8 mouse cellular contexts compared by ENCODE assay signal in the genomic region with DNA sequence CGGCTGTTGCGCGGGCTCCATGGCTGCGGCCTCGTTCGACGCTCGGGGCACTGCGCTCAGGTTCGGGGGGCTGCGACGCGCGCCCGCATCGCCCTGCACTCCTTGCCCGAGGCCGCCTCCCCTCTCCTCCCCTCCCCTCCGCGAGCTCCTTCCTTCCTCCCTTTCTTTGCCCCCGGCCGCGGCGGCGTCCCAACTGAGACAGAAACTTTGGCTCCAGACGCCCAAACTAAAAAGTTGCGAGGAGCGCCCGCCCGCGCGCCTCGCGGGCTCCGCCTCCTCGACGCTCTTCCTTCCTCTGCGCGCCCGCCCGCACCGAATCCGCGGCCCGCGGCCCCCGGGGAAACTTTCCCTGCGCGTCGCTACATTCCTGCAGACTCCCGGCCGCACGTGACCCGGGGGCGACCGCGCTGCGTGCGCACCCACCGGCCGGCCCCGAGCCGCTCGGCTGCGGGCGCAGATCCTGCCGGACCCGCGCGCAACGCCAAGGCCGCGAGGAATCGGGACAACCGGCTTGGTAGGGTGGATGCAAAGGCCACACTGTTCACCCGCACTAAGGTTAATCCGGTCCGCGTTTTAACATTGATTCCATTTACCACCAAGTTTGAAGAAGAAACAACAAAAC. TPM values are rescaled to one million over a fixed set of nuclear protein-coding genes. Genes with fewer than 3 reads are reported as not detected.
DNase-seq lines count a peak whose midpoint lies in the region; ATAC-seq and TF ChIP-seq lines count a peak whose summit lies in the region.

A gene (minus strand): TSS at position 227 of the 622 bp plus-strand sequence.

- DNase-seq in layer of hippocampus, adult 11-12 months (ENCODE audit: low spot score), result peak; percentile 62
- no peak for DNase-seq in layer of hippocampus, adult 9-10 months (ENCODE audit: low spot score)
- DNase-seq in fibroblast of lung, adult 2 months (ENCODE audit: low read depth), result peak; percentile 44
- DNase-seq in liver, adult 2 months (ENCODE audit: extremely low read depth, low read depth, low spot score), result peak; percentile 72
- DNase-seq in naive thymus-derived CD4-positive, alpha-beta T cell, adult 2 months (ENCODE audit: low read depth), result peak; percentile 51
- DNase-seq in stomach, postnatal 0 days (ENCODE audit: low spot score), result peak; percentile 90

- peak within 1 kb of the TSS; percentile 66 for H3K4me2 ChIP-seq in heart, embryonic 12.5 days
- H3K4me2 ChIP-seq in kidney, embryonic 15.5 days, result peak within 1 kb of the TSS; percentile 67
- peak within 1 kb of the TSS; percentile 77 for H3K4me2 ChIP-seq in stomach, postnatal 0 days (replicated peaks; ENCODE audit: low read depth)

- peaks cover 15% of the 10 kb centered on the region for H3K4me1 ChIP-seq in heart, embryonic 12.5 days (replicated peaks)
- peaks cover 22% of the 10 kb centered on the region for H3K4me1 ChIP-seq in kidney, embryonic 15.5 days
- peaks cover 4% of the 10 kb centered on the region; the same call in 1 of the 2 replicates for H3K4me1 ChIP-seq in liver, adult 2 months (ENCODE audit: control insufficient read depth, insufficient read depth, low read length)
- no peaks in the 10 kb centered on the region for H3K4me1 ChIP-seq in stomach, postnatal 0 days (replicated peaks; ENCODE audit: control insufficient read depth, insufficient read depth)

- no peaks in the 10 kb centered on the region for H3K9me3 ChIP-seq in heart, embryonic 12.5 days (replicated peaks)
- no peaks in the 10 kb centered on the region for H3K9me3 ChIP-seq in kidney, embryonic 15.5 days (replicated peaks)
- no peaks in the 10 kb centered on the region for H3K9me3 ChIP-seq in stomach, postnatal 0 days (ENCODE audit: control insufficient read depth, low read length)

- H3K27ac ChIP-seq in heart, embryonic 12.5 days (ENCODE audit: poor library complexity, severe bottlenecking), result peak within 1 kb of the TSS; percentile 100
- H3K27ac ChIP-seq in kidney, embryonic 15.5 days, result peak within 1 kb of the TSS; percentile 99
- peak within 1 kb of the TSS; percentile 92 for H3K27ac ChIP-seq in liver, adult 2 months (replicated peaks; ENCODE audit: insufficient read depth, low read depth, low read length)
- H3K27ac ChIP-seq in stomach, postnatal 0 days (replicated peaks), result peak within 1 kb of the TSS; percentile 99

- peak within 1 kb of the TSS; percentile 98 for H3K4me3 ChIP-seq in heart, embryonic 12.5 days
- H3K4me3 ChIP-seq in kidney, embryonic 15.5 days (replicated peaks), result peak within 1 kb of the TSS; percentile 93
- peak within 1 kb of the TSS; percentile 94 for H3K4me3 ChIP-seq in liver, adult 2 months (ENCODE audit: insufficient read depth, low read depth, low read length)
- H3K4me3 ChIP-seq in stomach, postnatal 0 days (ENCODE audit: low read depth, low read length), result peak within 1 kb of the TSS; percentile 96

- no peak for TF ChIP-seq EP300 in stomach, postnatal 0 days (optimal IDR thresholded peaks at IDR 0.05)

- under 1% methylated on average over 73 of the region's 79 CpGs for WGBS in heart, embryonic 12.5 days
- 1% methylated on average over 76 of the region's 79 CpGs for WGBS in kidney, embryonic 15.5 days
- WGBS in liver, adult 2 months, result under 1% methylated on average over 74 of the region's 79 CpGs
- WGBS in stomach, postnatal 0 days, result under 1% methylated on average over 48 of the region's 79 CpGs

- H3K36me3 ChIP-seq in heart, embryonic 12.5 days, result peaks cover 19% of the 10 kb centered on the region
- H3K36me3 ChIP-seq in kidney, embryonic 15.5 days, result peaks cover 20% of the 10 kb centered on the region
- H3K36me3 ChIP-seq in liver, adult 2 months (ENCODE audit: control insufficient read depth, insufficient read depth, low read length), result peaks cover 11% of the 10 kb centered on the region; the same call in 1 of the 2 replicates
- H3K36me3 ChIP-seq in stomach, postnatal 0 days (ENCODE audit: control insufficient read depth, insufficient read depth, low read length), result no peaks in the 10 kb centered on the region

- no peaks in the 10 kb centered on the region for H3K27me3 ChIP-seq in heart, embryonic 12.5 days (replicated peaks)
- H3K27me3 ChIP-seq in kidney, embryonic 15.5 days, result no peaks in the 10 kb centered on the region
- no peaks in the 10 kb centered on the region for H3K27me3 ChIP-seq in liver, adult 2 months (ENCODE audit: control insufficient read depth, insufficient read depth, low read length)
- no peaks in the 10 kb centered on the region for H3K27me3 ChIP-seq in stomach, postnatal 0 days (ENCODE audit: control insufficient read depth, insufficient read depth, low read length)

- TF ChIP-seq CTCF in liver, adult 2 months (IDR thresholded peaks at IDR 0.05; ENCODE audit: low read depth, low read length), result no peak
- TF ChIP-seq CTCF in stomach, postnatal 0 days (IDR thresholded peaks at IDR 0.05; ENCODE audit: low read depth), result peak; percentile 12; the same call in 1 of the 2 replicates

- peaks cover 15% of the 10 kb centered on the region; the same call in 1 of the 2 replicates for H3K79me2 ChIP-seq in liver, adult 2 months (ENCODE audit: control insufficient read depth, insufficient read depth, low read length)

- peak; percentile 84 for ATAC-seq in heart, embryonic 12.5 days (ENCODE audit: insufficient number of reproducible peaks, low FRiP score)
- peak; percentile 88 for ATAC-seq in kidney, embryonic 15.5 days (replicated peaks; ENCODE audit: low FRiP score)
- peak; percentile 81 for ATAC-seq in stomach, postnatal 0 days (ENCODE audit: low FRiP score, low TSS enrichment)

- peak within 1 kb of the TSS; percentile 100 for H3K9ac ChIP-seq in heart, embryonic 12.5 days
- peak within 1 kb of the TSS; percentile 94 for H3K9ac ChIP-seq in kidney, embryonic 15.5 days
- H3K9ac ChIP-seq in liver, adult 2 months (ENCODE audit: low read depth, low read length), result peak within 1 kb of the TSS; percentile 93
- H3K9ac ChIP-seq in stomach, postnatal 0 days (ENCODE audit: low read length), result peak within 1 kb of the TSS; percentile 98

- TF ChIP-seq POLR2A in liver, adult 2 months (IDR thresholded peaks at IDR 0.05; ENCODE audit: extremely low read depth, insufficient read depth, low read length), result peak; percentile 79; the same call in 1 of the 2 replicates

RNA-seq across cellular contexts. Expression of the gene that starts here (rescaled TPM):
- 37.6 and 39.7 TPM in 2 replicates for polyA plus RNA-seq in heart, embryonic 12.5 days (2016; fragmentation: Nextera tagmentation; extraction: Ambion mirVana)
- polyA plus RNA-seq in kidney, embryonic 15.5 days (2015; fragmentation: Nextera tagmentation; extraction: Ambion mirVana), result 38.0 and 40.0 TPM in 2 replicates
- 21.6 and 27.3 TPM in 2 replicates for total RNA-seq in liver, adult 2 months (2014; rRNA removed)
- 27.9 and 32.0 TPM in 2 replicates for polyA plus RNA-seq in liver, adult 2 months (2012; rRNA removed)
- 13.6 and 16.0 TPM in 2 replicates for polyA plus RNA-seq in stomach, postnatal 0 days (2015; fragmentation: Nextera tagmentation; extraction: Ambion mirVana)
